Mouse (Mus musculus) embryo, embryonic 11 days (tissue): ENCODE data around the gene Fthl17e.
"Not testable (repeated sequence)": the region's sequence is repeated elsewhere in the genome, so short reads cannot be mapped to it uniquely, and the experiment has no call there.

ENCODE experiments used
- DNase-seq: peaks from one replicate; pipeline ENCODE4 v3.0.0-alpha.2; 2015

The Fthl17e gene

GRCm38 (mm10) chrX:9033193-9033592 lies at the start of gene Fthl17e:
Gene Fthl17e (plus strand): TSS chrX:9033493.
- not testable (repeated sequence) for DNase-seq

- not testable (repeated sequence) for DNase-seq
Measured at GRCm38 (mm10) chrX:8986655-8987054, 46.6 kb upstream of the Fthl17e start, which contains the start of gene Fthl17d. Gene Fthl17d (minus strand): TSS chrX:8986755.

GRCm38 (mm10) chrX:9016079-9016478 lies 17.2 kb upstream of the Fthl17e start:
- no peak for DNase-seq

- no peak for DNase-seq
Measured at GRCm38 (mm10) chrX:9019481-9019880, 13.8 kb upstream of the Fthl17e start.

- not testable (repeated sequence) for DNase-seq
Measured at GRCm38 (mm10) chrX:9041611-9042010, 8.3 kb downstream of the Fthl17e start.

- peak; percentile 0 for DNase-seq
Measured at GRCm38 (mm10) chrX:9060952-9061351, 27.7 kb downstream of the Fthl17e start.

GRCm38 (mm10) chrX:9062101-9062500 lies 28.8 kb downstream of the Fthl17e start:
- DNase-seq, result no peak

GRCm38 (mm10) chrX:9062715-9063114 lies 29.4 kb downstream of the Fthl17e start, which contains the start of gene Fthl17f:
Gene Fthl17f (plus strand): TSS chrX:9063015.
- not testable (repeated sequence) for DNase-seq

GRCm38 (mm10) chrX:9077699-9078098 lies 44.4 kb downstream of the Fthl17e start:
- peak; percentile 3 for DNase-seq
